Mouse (Mus musculus) testis, postnatal 14 days (tissue): ENCODE results near the gene Slc6a18.

ENCODE experiments used
- DNase-seq: peaks from one replicate; pipeline ENCODE4 v3.0.0; 2021; ENCODE audit warnings: low spot score

Slc6a18 gene

GRCm38 (mm10) chr13:73685502-73685901 lies 7.7 kb upstream of the Slc6a18 start:
- no peak for DNase-seq

GRCm38 (mm10) chr13:73684412-73684811 lies 6.6 kb upstream of the Slc6a18 start:
- no peak for DNase-seq

- no peak for DNase-seq
Measured at GRCm38 (mm10) chr13:73683682-73684081, 5.9 kb upstream of the Slc6a18 start.

GRCm38 (mm10) chr13:73682226-73682625 lies 4.4 kb upstream of the Slc6a18 start:
- no peak for DNase-seq

GRCm38 (mm10) chr13:73680394-73680793 lies 2.6 kb upstream of the Slc6a18 start:
- no peak for DNase-seq

GRCm38 (mm10) chr13:73679311-73679710 lies 1.5 kb upstream of the Slc6a18 start:
- no peak for DNase-seq

GRCm38 (mm10) chr13:73675161-73675560 lies 2.7 kb downstream of the Slc6a18 start:
- DNase-seq = no peak

GRCm38 (mm10) chr13:73660163-73660695 lies 17.6 kb downstream of the Slc6a18 start:
- no peak for DNase-seq

- no peak for DNase-seq
Measured at GRCm38 (mm10) chr13:73658953-73659352, 18.9 kb downstream of the Slc6a18 start.

GRCm38 (mm10) chr13:73654976-73655375 lies 22.8 kb downstream of the Slc6a18 start:
- no peak for DNase-seq

GRCm38 (mm10) chr13:73653266-73653665 lies 24.6 kb downstream of the Slc6a18 start:
- no peak for DNase-seq

- DNase-seq = no peak
Measured at GRCm38 (mm10) chr13:73646397-73647087, 31.3 kb downstream of the Slc6a18 start.

- no peak for DNase-seq
Measured at GRCm38 (mm10) chr13:73641296-73641695, 36.5 kb downstream of the Slc6a18 start.

GRCm38 (mm10) chr13:73637826-73638225 lies 40.0 kb downstream of the Slc6a18 start:
- DNase-seq = no peak

GRCm38 (mm10) chr13:73631837-73632236 lies 46.0 kb downstream of the Slc6a18 start:
- no peak for DNase-seq

- no peak for DNase-seq
Measured at GRCm38 (mm10) chr13:73628586-73629113, 49.2 kb downstream of the Slc6a18 start.

- peak; percentile 64 for DNase-seq
Measured at GRCm38 (mm10) chr13:73626745-73627549, 50.9 kb downstream of the Slc6a18 start, which contains the start of gene Tert. Gene Tert (plus strand): TSS chr13:73626911.

- DNase-seq = no peak
Measured at GRCm38 (mm10) chr13:73626410-73626744, 51.4 kb downstream of the Slc6a18 start.

GRCm38 (mm10) chr13:73620637-73621036 lies 57.2 kb downstream of the Slc6a18 start:
- DNase-seq = no peak

- no peak for DNase-seq
Measured at GRCm38 (mm10) chr13:73618406-73618805, 59.4 kb downstream of the Slc6a18 start.
